Mouse (Mus musculus) MEL (cell line): ENCODE data around the gene Scamp2. TPM values are rescaled to one million over a fixed set of nuclear protein-coding genes. Genes with fewer than 3 reads are reported as not detected.

ENCODE experiments used
- DNase-seq: peaks from one replicate; pipeline ENCODE4 v3.0.0; 2011; ENCODE audit warnings: low read depth, low spot score
- H3K27ac ChIP-seq: 2 replicates; pipeline ENCODE4 v1.5.1; 2012; ENCODE audit warnings: low read depth, mild to moderate bottlenecking, control low read depth, low read length, moderate library complexity; ENCODE audit not compliant: control insufficient read depth
- H3K27me3 ChIP-seq, 2 experiments: fragments of 150-350 bp in 1 of 2; sonication (generic) in 1 of 2; 2 replicates each; pipeline ENCODE4 v1.6.1; 2012; ENCODE audit warnings: low read length in 2 of 2, mild to moderate bottlenecking in 2 of 2, improper control_type of control experiment in 1 of 2, moderate library complexity in 1 of 2; ENCODE audit not compliant: insufficient read depth in 2 of 2, control insufficient read depth in 1 of 2
- H3K36me3 ChIP-seq, 2 experiments: 2 replicates each; pipeline ENCODE4 v1.6.1; 2012 to 2014; ENCODE audit warnings: low read length in 2 of 2, improper control_type of control experiment in 1 of 2, inconsistent platforms in 1 of 2, mild to moderate bottlenecking in 1 of 2; ENCODE audit not compliant: insufficient read depth in 2 of 2, control insufficient read depth in 1 of 2
- H3K4me1 ChIP-seq, 2 experiments: fragments of 150-350 bp in 1 of 2; sonication (generic) in 1 of 2; 2 replicates each; pipeline ENCODE4 v1.6.1; 2012; ENCODE audit warnings: low read length in 2 of 2, improper control_type of control experiment in 1 of 2, mild to moderate bottlenecking in 1 of 2; ENCODE audit not compliant: insufficient read depth in 2 of 2, control insufficient read depth in 1 of 2
- H3K4me3 ChIP-seq, 2 experiments: fragments of 150-350 bp in 1 of 2; sonication (generic) in 1 of 2; 2 replicates each; pipeline ENCODE4 v1.5.1; 2012; ENCODE audit warnings: low read depth in 2 of 2, low read length in 2 of 2, mild to moderate bottlenecking in 2 of 2, moderate library complexity in 2 of 2, control low read depth in 1 of 2, improper control_type of control experiment in 1 of 2; ENCODE audit not compliant: control insufficient read depth in 1 of 2, insufficient read depth in 1 of 2
- H3K79me2 ChIP-seq: 2 replicates; pipeline ENCODE4 v1.6.1; 2012; ENCODE audit warnings: mild to moderate bottlenecking, low read length, moderate library complexity; ENCODE audit not compliant: control insufficient read depth, poor library complexity, insufficient read depth
- H3K9ac ChIP-seq: 2 replicates; pipeline ENCODE4 v1.6.1; 2012; ENCODE audit warnings: low read depth, mild to moderate bottlenecking, control low read depth, low read length, moderate library complexity; ENCODE audit not compliant: control insufficient read depth, poor library complexity, severe bottlenecking
- H3K9me3 ChIP-seq: fragments of 150-350 bp; sonication (generic); replicated peaks from 2 replicates; pipeline ENCODE4 v1.6.1; 2012; ENCODE audit warnings: mild to moderate bottlenecking, low read length, improper control_type of control experiment, moderate library complexity; ENCODE audit not compliant: insufficient read depth
- BHLHE40 ChIP-seq: IDR thresholded peaks from 2 replicates; pipeline ENCODE4 v1.6.1; 2012; ENCODE audit warnings: low read depth, mild to moderate bottlenecking, inconsistent platforms, low read length, improper control_type of control experiment, borderline replicate concordance
- CHD2 ChIP-seq: IDR thresholded peaks from 2 replicates; pipeline ENCODE4 v1.6.1; 2011; ENCODE audit warnings: low read length, improper control_type of control experiment
- CTCF ChIP-seq, 3 experiments: IDR thresholded peaks in 2 of 3; conservative IDR thresholded peaks in 1 of 3; 2 replicates each; pipeline ENCODE4 v1.5.1; 2011 to 2012; ENCODE audit warnings: low read length in 3 of 3, low read depth in 2 of 3, mild to moderate bottlenecking in 2 of 3, improper control_type of control experiment in 1 of 3, inconsistent platforms in 1 of 3, mixed read lengths in 1 of 3, moderate library complexity in 1 of 3; ENCODE audit not compliant: control insufficient read depth in 1 of 3, insufficient read depth in 1 of 3, poor library complexity in 1 of 3, severe bottlenecking in 1 of 3
- ELF1 ChIP-seq: IDR thresholded peaks from 2 replicates; pipeline ENCODE4 v1.6.1; 2014; ENCODE audit warnings: low read depth, mild to moderate bottlenecking, inconsistent platforms, low read length, improper control_type of control experiment, moderate library complexity
- EP300 ChIP-seq, 2 experiments: IDR thresholded peaks; 2 replicates each; pipeline ENCODE4 v1.6.1; 2011; ENCODE audit warnings: improper control_type of control experiment in 2 of 2, low read length in 2 of 2, low read depth in 1 of 2, mild to moderate bottlenecking in 1 of 2
- GABPA ChIP-seq: IDR thresholded peaks from 2 replicates; pipeline ENCODE4 v1.6.1; 2012; ENCODE audit warnings: low read depth, mild to moderate bottlenecking, inconsistent platforms, low read length, improper control_type of control experiment, moderate library complexity
- HCFC1 ChIP-seq: IDR thresholded peaks from 2 replicates; pipeline ENCODE4 v1.6.1; 2012; ENCODE audit warnings: low read depth, mild to moderate bottlenecking, inconsistent platforms, low read length, improper control_type of control experiment, moderate library complexity
- JUND ChIP-seq: IDR thresholded peaks from 2 replicates; pipeline ENCODE4 v1.6.1; 2011; ENCODE audit warnings: low read depth, mild to moderate bottlenecking, improper control_type of control experiment, low read length
- KAT2A ChIP-seq: conservative IDR thresholded peaks from 2 replicates; pipeline ENCODE4 v1.6.1; 2012; ENCODE audit warnings: low read depth, low read length, improper control_type of control experiment, inconsistent platforms
- MAZ ChIP-seq: IDR thresholded peaks from 2 replicates; pipeline ENCODE4 v1.6.1; 2012; ENCODE audit warnings: low read depth, mild to moderate bottlenecking, inconsistent platforms, low read length, improper control_type of control experiment
- MEF2A ChIP-seq: IDR thresholded peaks from 2 replicates; pipeline ENCODE4 v1.6.1; 2014; ENCODE audit warnings: low read depth, mild to moderate bottlenecking, inconsistent platforms, low read length, improper control_type of control experiment; ENCODE audit not compliant: poor library complexity, insufficient replicate concordance, severe bottlenecking; ENCODE audit errors: extremely low read depth
- MXI1 ChIP-seq: IDR thresholded peaks from 2 replicates; pipeline ENCODE4 v1.6.1; 2011; ENCODE audit warnings: mild to moderate bottlenecking, low read depth, low read length, improper control_type of control experiment
- MYC ChIP-seq: IDR thresholded peaks from 2 replicates; pipeline ENCODE4 v1.6.1; 2011; ENCODE audit warnings: low read depth, mild to moderate bottlenecking, low read length, improper control_type of control experiment, moderate library complexity
- NELFE ChIP-seq: IDR thresholded peaks from 2 replicates; pipeline ENCODE4 v1.6.1; 2011; ENCODE audit warnings: low read depth, low read length, improper control_type of control experiment
- NRF1 ChIP-seq: IDR thresholded peaks from 2 replicates; pipeline ENCODE4 v1.6.1; 2014; ENCODE audit warnings: low read depth, mild to moderate bottlenecking, inconsistent platforms, low read length, improper control_type of control experiment, moderate library complexity; ENCODE audit not compliant: poor library complexity, insufficient read depth, severe bottlenecking
- POLR2A ChIP-seq, 2 experiments: IDR thresholded peaks; 2 replicates each; pipeline ENCODE4 v1.6.1; 2011 to 2012; ENCODE audit warnings: low read length in 2 of 2, mild to moderate bottlenecking in 2 of 2, control low read depth in 1 of 2, improper control_type of control experiment in 1 of 2, low read depth in 1 of 2, moderate library complexity in 1 of 2; ENCODE audit not compliant: control insufficient read depth in 1 of 2, insufficient read depth in 1 of 2, poor library complexity in 1 of 2
- RAD21 ChIP-seq: IDR thresholded peaks from 2 replicates; pipeline ENCODE4 v1.6.1; 2011; ENCODE audit warnings: mild to moderate bottlenecking, low read depth, low read length, improper control_type of control experiment
- SIN3A ChIP-seq: IDR thresholded peaks from 2 replicates; pipeline ENCODE4 v1.6.1; 2012; ENCODE audit warnings: low read length, improper control_type of control experiment, inconsistent platforms
- SMC3 ChIP-seq: IDR thresholded peaks from 2 replicates; pipeline ENCODE4 v1.6.1; 2011; ENCODE audit warnings: low read depth, low read length, improper control_type of control experiment
- TAL1 ChIP-seq: IDR thresholded peaks from 2 replicates; pipeline ENCODE4 v1.6.1; 2012; ENCODE audit warnings: mild to moderate bottlenecking, inconsistent platforms, low read length, moderate library complexity, mixed read lengths
- TBP ChIP-seq: IDR thresholded peaks from 2 replicates; pipeline ENCODE4 v1.8.0; 2011; ENCODE audit warnings: low read depth, low read length, improper control_type of control experiment
- TCF12 ChIP-seq: IDR thresholded peaks from 2 replicates; pipeline ENCODE4 v1.6.1; 2014; ENCODE audit warnings: low read depth, mild to moderate bottlenecking, inconsistent platforms, low read length, improper control_type of control experiment, moderate library complexity
- UBTF ChIP-seq: IDR thresholded peaks from 2 replicates; pipeline ENCODE4 v1.6.1; 2012; ENCODE audit warnings: low read depth, mild to moderate bottlenecking, inconsistent platforms, low read length, improper control_type of control experiment, moderate library complexity, borderline replicate concordance; ENCODE audit not compliant: insufficient read depth
- USF1 ChIP-seq: IDR thresholded peaks from 2 replicates; pipeline ENCODE4 v1.6.1; 2014; ENCODE audit warnings: low read depth, mild to moderate bottlenecking, inconsistent platforms, low read length, improper control_type of control experiment, moderate library complexity
- USF2 ChIP-seq, 2 experiments: IDR thresholded peaks; 2 replicates each; pipeline ENCODE4 v1.6.1; 2011 to 2012; ENCODE audit warnings: improper control_type of control experiment in 2 of 2, low read length in 2 of 2, borderline replicate concordance in 1 of 2, inconsistent platforms in 1 of 2, low read depth in 1 of 2, mild to moderate bottlenecking in 1 of 2; ENCODE audit not compliant: insufficient read depth in 1 of 2
- ZC3H11A ChIP-seq: IDR thresholded peaks from 2 replicates; pipeline ENCODE4 v1.6.1; 2012; ENCODE audit warnings: low read depth, mild to moderate bottlenecking, inconsistent platforms, low read length, improper control_type of control experiment
- ZKSCAN1 ChIP-seq: IDR thresholded peaks from 2 replicates; pipeline ENCODE4 v1.6.1; 2012; ENCODE audit warnings: low read depth, mild to moderate bottlenecking, inconsistent platforms, low read length, improper control_type of control experiment, moderate library complexity
- ZNF384 ChIP-seq: IDR thresholded peaks from 2 replicates; pipeline ENCODE4 v1.6.1; 2012; ENCODE audit warnings: low read depth, mild to moderate bottlenecking, inconsistent platforms, low read length, improper control_type of control experiment
- polyA plus RNA-seq, 2 experiments: library from polyadenylated mRNA; stranded (reverse) in 1 of 2; unstranded in 1 of 2; fragments of >175 nt in 1 of 2; fragments of >200 nt in 1 of 2; gene quantifications; 2 replicates each; pipeline versions ENCODE4 v1.2.1 to v1.2.4; 2012; ENCODE audit warnings: low replicate concordance in 2 of 2, low read depth in 1 of 2; ENCODE audit not compliant: insufficient read length in 2 of 2, insufficient read depth in 1 of 2, missing spikeins in 1 of 2
- total RNA-seq: library from RNA; depleted of rRNA; stranded (reverse); fragments of 300-350 nt; gene quantifications from 2 replicates; pipeline ENCODE4 v1.2.3, GENCODE M21; 2012

Scamp2 gene
- total and polyA plus RNA-seq, 3 experiments, result 35.4 to 51.4 TPM; not detected in 1

DNA sequence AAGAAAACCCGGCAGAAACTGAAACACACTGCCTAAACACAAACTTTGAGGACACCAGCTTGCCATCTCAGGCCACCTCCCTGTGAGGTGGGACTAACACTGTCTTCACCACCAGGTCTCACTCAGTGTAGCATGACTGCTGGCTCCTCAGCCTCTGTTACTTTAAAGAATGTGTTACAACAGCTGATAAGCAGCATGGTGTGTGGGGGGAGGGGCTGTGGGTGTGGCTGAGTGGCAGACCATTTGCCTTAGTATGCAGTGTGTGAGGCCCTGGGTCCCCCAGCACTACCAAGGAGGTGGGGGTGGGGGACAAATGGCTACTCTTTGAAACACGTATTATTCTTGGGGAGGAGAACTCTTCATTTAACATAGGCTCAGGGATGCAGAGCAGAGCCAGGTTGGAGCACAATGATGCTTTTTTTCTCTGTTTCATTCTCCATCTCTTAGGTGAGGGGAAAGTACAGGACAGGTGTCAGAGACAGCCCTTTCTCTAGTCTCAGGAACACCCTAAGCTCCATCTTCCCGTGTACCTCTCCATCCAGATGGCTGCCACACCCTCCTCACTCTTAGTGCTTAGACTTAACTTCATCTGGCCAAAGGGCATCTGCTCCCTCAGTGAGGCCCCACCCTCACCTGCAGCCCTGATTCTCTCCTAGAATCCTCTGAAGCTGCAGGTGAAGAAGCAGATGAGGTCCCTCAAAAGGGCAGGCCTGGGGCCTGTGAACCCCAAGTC, 40.0 kb downstream of the Scamp2 start (continued):
- TF ChIP-seq SMC3 (no peak), UBTF (no peak), NRF1 (no peak), MAZ (no peak), USF2 (IDR thresholded peaks at IDR 0.05; ENCODE audit: borderline replicate concordance in 1 of 2, insufficient read depth in 1 of 2, low read depth in 1 of 2, low read length in 2 of 2) (no peak), MXI1 (peak; percentile 53; the same call in 1 of the 2 replicates), POLR2A (IDR thresholded peaks at IDR 0.05; ENCODE audit: control insufficient read depth in 1 of 2, insufficient read depth in 1 of 2, low read depth in 1 of 2, low read length in 2 of 2, poor library complexity in 1 of 2) (no peak), MYC (no peak), ZNF384 (no peak), TCF12 (no peak), BHLHE40 (no peak), JUND (no peak), MEF2A (no peak), ELF1 (no peak), TAL1 (no peak), RAD21 (no peak), ZC3H11A (no peak), KAT2A (no peak), SIN3A (peak; percentile 66; the same call in 1 of the 2 replicates), TBP (no peak)

DNA sequence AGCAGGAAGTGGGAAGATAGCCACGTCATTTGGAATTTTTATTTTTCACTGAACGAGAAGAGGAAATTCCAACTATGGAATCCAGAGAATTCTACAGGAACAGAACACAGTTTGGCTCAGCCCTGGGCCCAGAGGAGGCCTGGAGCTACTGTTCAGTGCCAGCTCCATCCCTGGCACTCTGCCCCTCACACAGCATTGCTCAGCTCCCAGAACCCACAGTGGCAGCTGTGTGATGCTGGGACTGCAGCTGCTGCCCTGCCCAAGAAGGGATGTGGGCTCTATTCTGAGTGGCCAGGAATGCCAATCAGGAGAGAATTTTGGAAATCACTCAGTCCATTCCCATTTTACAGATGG, 40.6 kb downstream of the Scamp2 start:
- Histone ChIP-seq H3K79me2 (no peaks in the 10 kb centered on the region), H3K36me3 (no peaks in the 10 kb centered on the region; a peak in 1 of 4 replicates), H3K9me3 (no peaks in the 10 kb centered on the region), H3K4me1 (peaks cover 0 to 6% of the 10 kb centered on the region in 2 experiments; a peak in 1 of 4 replicates), H3K9ac (no peak overlapping the region), H3K27ac (no peak overlapping the region), H3K27me3 (no peaks in the 10 kb centered on the region), H3K4me3 (no peak overlapping the region)
- TF ChIP-seq ZC3H11A (no peak), GABPA (no peak), EP300 (IDR thresholded peaks at IDR 0.05; ENCODE audit: low read depth in 1 of 2, low read length in 2 of 2) (no peak), ZKSCAN1 (no peak), MXI1 (no peak), HCFC1 (no peak), USF1 (no peak), CHD2 (no peak), KAT2A (no peak), BHLHE40 (no peak), CTCF (IDR thresholded peaks at IDR 0.05 in 2 of 3, conservative IDR thresholded peaks at IDR 0.05 in 1 of 3; ENCODE audit: control insufficient read depth in 1 of 3, insufficient read depth in 1 of 3, low read depth in 2 of 3, low read length in 3 of 3, poor library complexity in 1 of 3, severe bottlenecking in 1 of 3) (no peak), NELFE (no peak)
- no peak for DNase-seq
